Mouse (Mus musculus) retina, postnatal 1 day (tissue): ENCODE data around the gene Sec22b.
A peak's percentile ranks its signal among the peaks of the same experiment; 100 is the strongest.

ENCODE experiments used
- DNase-seq: peaks from one replicate; pipeline ENCODE4 v3.0.0-alpha.2; 2012

The Sec22b gene

DNA sequence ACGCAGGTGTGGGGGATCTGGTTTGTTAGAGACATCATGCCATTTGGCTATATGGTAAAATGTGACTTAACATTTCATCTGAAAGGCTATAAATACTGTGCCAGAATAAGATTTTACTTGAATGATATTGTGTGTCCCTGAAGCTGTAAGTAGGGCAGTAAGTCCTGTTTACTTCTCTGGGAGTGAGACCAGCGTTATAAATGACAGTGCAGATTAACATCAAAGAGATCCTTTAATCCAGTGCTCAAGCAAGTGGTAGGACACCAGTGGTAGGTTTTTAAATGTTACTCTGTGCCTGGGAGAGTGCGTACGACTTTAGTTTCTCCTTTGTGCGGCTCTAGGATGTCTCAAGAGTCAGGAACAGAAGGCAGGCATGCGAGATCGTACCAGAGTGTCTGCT lies 10.1 kb downstream of the Sec22b start:
- peak; percentile 67 for DNase-seq

DNA sequence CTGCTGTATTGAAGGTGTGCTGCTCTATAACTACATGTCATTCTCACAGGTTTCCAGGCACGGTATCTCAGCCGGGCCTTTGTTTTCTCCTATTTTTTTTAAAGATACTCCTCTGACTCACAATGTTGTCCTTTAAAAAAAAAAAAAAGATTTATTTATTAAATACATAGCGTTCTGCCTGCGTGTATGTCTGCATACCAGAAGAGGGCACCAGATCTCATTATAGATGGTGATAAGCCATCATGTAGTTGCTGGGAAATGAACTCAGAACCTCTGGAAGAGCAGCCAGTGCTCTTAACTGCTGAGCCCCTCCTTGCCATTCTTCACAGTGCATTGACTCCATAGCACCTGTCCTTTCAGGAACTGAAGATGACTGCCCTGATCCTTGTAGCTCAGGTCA lies 14.1 kb downstream of the Sec22b start:
- DNase-seq, result no peak

DNA sequence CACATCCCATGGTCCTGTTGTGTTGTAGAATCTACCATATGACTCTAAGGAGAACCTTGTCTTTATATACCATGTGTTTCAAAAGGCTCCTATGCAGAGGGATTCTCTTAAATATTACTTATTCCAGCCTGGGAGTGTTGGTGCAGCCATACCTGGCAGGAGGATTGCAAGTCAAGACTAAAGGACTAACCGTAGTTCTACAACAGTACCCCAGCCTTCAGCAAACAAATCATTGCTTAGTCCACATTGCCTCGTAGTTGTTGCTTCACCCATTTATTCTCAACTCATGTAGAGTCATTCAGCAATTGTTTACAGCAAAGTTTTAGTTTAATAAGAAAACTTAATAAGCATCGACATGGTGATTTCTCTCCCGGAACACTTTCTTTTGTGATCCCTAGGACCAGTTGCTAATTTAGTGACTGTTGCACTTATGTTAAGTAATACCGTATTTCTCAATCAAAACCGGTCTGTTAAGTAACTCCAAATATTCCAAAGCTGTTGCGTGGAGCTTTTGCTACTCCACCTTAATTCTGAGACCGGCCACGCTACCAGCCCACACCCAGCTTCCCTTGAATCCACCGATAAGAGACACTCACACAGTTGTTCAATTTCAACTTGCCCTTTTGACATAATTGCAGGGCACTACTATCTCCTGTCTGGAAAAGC lies 18.0 kb downstream of the Sec22b start:
- DNase-seq, result no peak

DNA sequence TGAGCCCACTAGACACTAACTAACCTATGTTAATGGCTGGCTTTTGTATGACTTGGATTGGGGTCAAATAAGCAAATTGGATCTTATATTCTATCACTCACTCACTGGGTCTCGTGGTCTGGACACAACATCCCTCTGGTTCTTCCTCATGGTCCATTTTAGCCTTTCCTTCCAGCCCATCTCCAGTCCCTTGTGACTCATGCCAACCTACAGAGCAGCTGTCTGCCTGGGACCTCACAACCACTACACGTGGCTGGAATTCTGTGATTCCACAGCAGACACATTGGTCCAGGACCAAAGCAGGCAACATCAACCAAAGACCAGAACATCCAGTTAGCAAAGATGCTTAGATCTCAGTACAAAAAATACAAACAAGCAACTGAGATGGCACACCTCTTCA lies 24.3 kb downstream of the Sec22b start:
- DNase-seq, result no peak

DNA sequence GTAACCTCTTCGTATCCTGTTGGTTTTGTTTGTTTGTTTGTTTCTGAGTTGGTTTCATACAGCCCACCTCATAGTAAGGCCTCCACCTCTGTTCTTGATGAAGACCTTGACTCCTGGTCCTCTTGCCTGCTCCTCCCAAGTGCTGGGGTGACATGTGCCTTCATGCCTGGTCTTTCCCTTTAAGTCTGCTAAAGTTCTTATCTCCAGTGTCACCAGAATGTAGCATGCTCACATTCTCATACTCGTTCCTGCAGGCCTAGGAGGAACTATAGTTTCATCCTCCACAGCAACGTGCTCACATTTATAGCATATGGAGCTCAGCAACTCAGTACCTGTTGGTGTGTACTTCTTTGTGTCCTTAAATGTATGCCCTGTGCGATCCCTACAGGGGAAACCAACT lies 26.3 kb downstream of the Sec22b start:
- DNase-seq, result no peak

DNA sequence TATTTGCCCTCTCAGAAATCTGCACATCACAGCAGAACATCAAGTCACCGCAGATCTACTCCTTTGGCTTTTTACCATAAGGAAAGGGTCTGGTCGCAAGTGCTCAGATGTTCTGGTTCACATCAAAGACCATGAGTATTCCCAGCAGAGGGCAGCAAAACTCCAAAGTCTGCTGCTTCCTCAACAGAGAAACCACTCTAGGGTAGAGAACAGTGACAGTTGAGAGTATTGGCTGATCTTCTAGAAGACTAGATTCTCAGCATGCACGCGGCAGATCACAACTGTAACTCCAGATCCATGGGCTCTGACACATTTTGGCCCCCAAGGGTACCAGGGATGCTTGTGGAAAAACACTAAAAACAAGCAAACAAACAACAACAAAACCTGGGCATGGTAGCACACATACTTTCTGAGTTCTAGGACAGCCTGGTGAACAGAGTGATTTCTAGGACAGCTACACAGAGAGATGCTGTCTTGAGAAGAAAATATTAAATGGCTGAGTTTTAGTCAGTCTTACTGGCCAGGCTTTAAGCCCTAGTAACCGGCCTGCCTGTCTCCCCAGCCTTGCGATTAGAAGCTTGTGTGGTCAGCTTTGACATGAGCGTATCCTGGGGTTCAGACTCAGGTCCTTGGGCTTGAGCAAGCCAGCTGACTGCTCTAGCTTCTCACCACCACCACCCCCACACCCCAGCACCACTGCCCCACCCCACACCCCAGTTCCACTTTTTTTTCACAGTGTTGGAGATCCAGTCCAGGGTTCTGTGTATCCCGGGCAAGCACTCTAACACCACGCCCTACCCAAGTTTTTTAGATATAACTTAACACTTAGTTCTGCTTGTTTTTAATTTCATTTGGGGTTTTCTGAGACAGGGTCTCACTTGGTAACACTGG lies 28.2 kb downstream of the Sec22b start:
- DNase-seq, result peak; percentile 90

DNA sequence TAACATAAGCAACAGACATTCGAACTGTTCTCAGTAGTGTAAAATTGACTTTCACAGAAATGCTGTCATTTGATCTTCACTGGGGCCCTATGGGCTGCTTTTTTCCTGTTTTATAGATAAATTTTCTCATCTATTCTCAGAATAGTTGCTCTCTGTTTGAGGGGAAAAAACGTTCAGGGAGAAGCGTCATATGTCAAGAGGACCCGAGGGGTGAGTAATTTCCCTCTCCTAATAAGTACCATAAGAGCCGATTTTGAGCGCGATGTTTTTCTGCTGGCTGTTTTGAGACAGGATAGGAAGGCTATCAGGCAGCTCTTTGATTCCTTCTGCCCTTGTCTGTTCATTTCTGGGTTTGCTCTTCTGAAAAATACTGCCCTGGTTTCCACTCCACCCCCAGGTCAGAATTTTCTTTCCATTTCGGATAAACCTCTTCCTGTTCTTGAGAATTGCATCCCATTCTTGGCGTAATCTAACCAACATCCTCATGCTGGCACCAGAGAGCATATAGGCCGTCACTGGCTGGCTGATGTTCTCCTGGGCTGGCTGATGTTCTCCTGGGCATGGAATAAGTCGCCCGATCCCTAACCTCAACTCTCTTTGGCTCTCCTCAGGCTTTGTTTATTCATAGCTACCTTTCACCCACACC lies 29.3 kb downstream of the Sec22b start:
- no peak for DNase-seq

DNA sequence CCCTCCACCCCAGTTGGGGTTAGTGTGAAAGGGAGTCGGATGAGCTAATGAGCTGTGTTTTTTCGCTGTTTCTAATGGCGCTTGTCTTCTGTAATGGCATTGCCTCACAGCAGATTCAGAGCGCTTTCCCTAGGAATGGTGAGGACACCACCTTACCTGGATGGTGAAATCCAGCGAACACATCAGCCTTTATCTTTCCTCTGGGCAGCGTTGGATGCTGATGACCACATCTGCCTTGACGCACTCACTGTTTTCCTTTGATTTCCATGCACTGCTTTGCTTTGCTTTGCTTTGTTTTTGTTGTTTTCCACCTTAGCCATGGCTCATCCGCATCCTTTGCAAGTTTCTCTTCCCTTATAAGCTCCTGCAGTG lies 29.8 kb downstream of the Sec22b start:
- no peak for DNase-seq

DNA sequence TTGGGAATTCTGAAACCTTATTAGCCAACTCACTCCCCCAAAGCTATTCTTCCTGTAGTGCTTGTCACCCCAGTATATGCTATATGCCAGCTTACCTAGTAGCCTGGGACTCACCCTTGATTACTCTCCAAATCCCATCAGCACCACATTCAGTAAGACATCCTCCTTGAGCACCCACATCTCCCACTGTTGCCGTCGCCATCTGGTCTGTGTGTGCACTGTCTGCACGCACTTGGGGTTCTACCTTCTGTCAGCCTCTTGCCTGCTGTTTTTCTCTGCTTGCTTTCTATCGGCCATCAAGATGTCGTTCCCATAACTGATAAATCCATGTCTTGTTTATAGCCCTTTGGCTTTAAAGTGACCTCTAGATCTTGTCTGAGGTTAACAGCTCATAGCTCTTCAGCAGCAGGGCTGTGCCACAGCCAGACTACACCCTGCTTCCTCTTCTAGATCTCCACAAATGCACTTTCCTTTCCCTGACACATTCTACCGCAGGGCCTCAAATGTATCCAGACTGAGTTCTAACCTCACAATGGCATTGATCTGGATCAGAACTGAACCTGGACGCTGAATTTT lies 30.4 kb downstream of the Sec22b start:
- DNase-seq, result no peak

DNA sequence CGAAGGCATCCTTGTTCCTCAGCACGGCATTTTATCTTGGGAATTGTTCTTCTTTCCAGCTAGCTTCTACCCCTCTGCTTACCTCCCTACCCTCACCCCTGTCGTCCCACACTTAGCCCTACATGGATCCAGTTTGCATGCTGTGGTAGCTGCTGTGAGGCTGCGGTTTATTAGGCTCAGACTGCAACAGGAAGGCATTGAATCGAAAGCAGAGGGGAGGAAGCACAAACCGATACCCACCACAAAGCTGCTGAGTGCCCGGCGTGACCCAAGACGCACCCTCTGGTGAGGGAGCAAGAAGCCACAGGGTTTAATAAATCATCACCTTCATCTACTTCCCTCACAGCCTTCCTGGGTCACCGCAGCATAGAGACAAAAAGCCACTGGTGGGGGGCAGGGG lies 31.1 kb downstream of the Sec22b start:
- no peak for DNase-seq

DNA sequence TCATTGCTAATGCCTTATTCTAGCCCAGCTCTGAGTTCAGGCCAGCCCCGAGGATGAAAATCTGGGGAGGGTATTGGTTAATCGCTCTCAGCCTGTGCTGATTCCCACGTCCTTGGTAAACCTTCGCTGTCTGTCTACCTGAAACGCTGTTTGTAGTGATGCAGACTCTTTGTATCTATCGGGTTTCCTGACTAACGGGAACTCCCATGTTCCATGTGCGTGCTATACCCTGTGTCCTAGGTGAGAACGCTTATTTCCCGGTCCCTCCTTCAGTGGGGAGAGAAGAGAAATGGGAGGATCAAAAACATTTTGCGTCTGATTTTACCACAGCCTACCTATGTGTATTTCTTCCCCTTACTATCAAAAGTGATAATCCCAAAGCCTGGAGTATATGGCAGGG lies 31.8 kb downstream of the Sec22b start:
- no peak for DNase-seq

DNA sequence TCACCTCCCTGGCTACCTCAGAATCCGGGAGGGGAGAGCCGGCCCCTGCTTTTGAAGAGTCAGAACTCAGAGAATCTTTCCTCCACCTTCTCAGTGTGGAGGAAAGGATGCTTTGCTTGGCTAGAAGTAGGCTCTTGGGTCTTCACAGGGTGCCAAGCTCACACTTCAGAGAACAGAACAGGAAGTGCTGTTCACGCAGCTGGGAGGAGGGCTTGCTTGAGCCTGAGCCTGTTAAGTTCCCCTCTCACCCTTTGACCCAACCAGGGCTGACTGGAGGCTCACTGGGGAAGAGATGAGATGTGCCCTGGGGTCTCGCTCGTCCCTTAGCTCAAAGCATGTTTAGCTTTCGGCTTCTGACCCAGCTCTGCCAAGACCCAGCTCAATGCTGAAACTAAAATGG lies 32.3 kb downstream of the Sec22b start:
- DNase-seq, result no peak

DNA sequence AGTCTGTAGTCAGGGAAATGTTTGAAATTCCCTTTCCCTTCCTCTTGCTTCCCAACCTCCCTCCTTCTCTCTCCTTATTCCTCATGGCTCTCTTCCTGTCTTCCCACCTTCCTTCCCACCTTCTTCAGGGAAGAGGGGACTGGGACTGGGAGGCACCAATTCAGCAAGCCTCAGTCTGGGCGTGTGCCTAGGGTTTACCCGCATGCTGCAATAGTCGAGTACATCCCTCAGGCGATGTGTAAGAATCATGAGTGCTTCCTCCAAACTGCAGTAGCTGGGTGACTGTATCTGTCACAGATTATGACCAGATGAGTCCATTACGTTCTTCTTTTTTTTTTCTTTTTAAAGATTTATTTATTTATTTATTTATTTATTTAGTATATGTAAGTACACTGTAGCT lies 32.8 kb downstream of the Sec22b start:
- no peak for DNase-seq

DNA sequence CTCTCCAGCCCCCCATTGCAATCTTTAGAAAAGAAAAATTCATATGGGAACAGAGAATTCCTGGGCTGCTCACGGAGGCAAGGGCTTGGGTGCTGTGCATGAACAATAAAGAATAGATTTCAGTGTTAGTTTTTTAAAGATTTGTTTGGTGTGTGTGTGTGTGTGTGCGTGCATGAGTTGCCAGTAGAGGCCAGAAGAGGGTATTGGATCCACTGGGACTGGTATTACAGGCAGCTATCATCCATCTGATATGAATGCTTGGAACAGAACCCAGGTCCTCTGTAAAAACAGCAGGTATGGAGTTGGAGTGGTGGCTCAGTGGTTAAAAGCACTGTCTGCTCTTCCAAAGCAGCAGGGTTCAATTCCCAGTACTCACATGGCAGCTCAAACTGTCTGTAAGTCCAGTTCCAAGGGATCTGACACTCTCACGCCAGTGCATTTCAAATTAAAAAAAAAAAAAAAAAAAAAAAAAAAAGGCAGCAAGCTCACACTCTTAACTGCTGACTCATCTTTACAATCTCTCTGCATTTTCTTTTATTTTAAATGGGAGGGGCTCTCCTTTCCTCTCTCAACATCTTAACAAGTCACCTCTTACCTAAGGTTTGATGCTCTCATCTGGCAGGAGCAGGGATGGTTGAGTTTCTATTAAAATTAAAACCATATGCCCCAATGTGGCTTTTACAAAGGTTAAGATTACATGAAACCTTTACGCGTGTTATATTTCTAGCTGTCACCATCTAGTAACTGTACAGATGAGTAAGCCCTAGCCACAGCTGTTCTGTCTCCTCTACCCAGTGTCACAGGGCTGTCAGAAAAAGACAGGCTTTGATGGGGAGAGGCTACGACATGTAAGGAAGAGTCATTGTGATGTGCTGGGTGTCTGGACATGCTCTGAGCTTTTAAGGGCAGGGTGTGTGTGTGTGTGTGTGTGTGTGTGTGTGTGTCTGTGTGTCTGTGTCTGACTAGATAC lies 33.6 kb downstream of the Sec22b start:
- no peak for DNase-seq

DNA sequence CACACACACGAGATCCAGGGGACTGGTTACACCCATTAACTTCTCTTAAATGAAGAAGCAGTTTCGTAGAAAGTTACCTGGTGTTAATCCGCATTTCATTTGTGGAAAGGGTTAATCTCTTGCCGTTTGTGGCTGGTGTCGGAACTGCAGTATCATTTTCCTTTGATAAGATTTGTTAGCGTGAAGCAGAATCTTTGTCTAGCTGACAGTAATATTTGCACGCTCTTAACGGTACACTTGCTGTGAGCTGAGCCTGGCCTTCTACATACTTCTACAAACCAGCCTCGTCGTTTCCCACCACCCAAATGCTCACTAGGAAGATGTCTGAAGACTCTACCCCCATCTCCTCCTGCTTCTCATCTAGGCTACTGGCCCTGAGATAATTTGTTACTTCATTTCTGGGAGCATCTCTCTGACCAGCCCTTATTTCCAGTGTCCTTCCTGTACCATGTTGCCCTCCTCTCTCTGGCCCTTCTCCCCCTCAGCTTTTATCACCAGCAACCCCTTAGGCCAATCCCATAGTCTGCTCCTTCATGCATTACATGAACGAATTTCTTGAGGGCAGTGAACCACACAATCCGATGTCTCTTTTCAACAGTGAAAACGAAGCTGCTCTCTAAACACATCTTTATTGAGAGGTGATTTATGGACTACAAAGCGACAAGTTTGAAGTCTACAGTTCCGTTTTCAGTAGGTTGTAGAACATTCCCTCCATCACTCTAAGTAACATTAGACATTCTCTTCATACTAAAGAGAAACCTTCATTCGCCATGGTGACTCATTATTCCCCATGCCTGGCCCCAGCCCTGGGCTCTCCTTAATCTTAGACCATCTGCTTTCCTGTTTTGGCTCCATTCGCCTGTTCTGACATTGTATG lies 36.3 kb downstream of the Sec22b start:
- peak; percentile 64 for DNase-seq

DNA sequence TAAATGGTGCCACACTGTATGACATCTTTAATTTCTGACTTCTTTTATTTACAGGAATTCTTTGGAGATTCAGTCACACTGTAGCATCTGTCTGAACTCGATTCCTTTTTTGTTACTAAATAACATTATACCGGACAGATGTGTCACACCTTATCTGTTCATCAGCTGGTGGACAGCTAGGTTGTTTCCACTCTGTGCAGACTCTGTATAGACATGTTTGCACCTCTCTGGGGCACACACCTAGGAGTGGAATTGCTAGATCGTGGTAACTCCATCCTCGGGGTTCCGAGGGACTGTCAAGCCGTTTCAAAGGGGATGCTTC lies 36.9 kb downstream of the Sec22b start:
- no peak for DNase-seq

DNA sequence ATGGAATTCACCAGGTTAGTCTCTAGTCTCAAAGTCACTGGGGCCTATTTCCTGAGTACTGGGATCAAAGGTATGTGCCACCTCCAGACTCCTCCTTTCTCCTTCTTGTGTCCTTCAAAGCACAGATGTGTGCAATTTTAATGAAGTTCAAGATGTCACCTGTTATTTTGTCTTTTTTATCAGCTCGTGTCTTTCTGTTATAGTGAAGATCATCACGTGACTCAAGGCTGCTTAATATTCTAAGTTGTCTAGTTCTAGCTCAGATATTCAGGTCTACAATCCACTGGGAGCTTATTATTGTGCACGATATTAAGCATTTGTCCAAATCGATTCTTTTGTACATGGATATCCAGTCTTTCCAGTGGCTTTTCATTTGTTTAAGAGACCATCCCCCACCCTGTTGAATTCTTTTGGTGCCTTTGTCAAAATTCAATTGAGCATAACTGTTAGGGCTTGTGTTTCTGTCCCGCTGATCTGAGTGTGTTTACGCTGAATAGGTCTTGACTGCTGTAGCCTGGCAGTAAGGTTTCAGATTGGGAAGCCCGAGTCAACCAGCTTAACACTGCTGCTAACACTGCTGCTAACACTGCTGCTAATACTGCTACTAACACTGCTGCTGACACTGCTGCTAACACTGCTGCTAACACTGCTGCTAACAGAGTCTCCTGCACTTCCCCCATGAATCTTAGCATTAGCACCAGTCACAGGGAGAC lies 38.0 kb downstream of the Sec22b start:
- DNase-seq, result peak; percentile 74

DNA sequence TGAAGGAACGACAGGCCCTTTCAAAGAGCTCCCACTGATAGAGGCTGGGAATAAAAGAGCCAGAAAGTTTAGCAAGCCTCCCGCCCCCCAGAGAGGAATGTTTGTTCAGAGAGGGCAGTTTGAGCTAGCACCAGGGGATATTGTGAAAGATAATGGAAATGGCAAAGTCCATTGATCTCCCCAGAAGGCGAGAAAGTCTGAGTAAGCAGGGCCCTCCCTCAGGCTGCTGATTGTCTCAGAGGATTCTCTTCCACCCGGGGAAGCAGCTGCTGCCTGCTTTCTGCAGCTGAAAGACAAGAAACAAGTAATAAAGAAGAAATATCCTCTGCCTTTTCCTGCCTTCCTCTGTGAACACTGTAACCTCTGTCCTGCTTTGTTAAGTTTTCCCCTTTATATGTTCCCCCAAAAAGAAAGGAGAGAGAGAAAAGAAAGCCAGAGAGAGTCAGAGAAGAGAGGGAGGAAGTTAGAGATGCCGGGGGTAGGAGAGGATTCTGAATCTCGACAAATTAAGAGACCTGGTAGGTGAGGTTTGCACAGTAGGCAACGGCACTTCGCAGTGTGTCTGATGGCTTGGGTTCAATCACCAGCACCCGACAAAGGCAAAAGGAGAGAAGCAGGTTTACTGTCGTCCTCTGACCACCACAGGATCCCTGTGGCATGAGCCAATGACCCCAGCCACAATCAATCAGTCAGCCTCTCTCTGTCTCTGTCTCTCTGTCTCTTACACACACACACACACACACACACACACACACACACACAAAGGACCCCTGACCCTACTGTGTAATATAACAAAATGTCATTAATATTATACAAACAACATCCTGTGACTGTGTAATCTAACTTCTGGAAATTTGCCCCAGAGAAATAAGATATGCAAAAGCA lies 38.9 kb downstream of the Sec22b start:
- DNase-seq, result no peak

DNA sequence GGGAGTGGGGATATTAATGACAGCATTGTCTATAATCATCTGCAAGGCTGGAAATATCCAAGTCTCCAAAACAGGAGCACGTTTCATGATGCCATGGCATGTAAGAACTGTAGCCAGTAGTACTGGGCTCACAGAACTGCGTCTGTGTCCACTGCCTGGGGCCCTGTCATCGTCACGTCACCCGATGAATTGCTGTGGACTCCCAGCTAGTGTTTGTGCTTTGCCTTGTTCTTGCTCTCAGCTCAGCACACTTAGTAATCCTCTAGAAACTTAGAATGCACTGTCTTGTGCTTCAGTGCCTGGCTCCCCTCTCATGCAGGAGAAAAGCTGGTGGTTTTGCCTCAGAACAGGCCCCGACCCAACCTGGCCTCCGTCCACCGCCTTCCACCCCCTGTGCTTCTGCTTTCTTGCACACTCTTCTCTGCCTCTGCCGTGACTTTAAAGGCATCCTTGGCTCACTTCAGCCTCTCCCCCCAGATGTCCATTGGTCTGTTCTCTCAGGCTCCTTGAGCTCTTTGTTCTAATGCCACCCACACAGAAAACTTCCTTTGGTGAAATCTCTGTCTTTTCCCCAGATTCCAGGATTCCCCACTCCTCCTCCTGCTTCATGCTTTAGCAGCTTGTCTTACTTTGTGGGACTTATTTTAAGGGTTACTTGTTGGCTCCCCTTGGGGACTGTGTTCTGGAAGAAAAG lies 39.7 kb downstream of the Sec22b start:
- no peak for DNase-seq
